Mouse (Mus musculus) liver, postnatal 0 days (tissue): ENCODE results near the gene 0610037L13Rik.

Experiments
- CTCF ChIP-seq: sonication (generic); IDR thresholded peaks from 2 replicates; pipeline ENCODE4 v1.5.1; 2016; ENCODE audit warnings: antibody characterized with exemption, low read depth
- EP300 ChIP-seq: IDR thresholded peaks from 2 replicates; pipeline ENCODE4 v1.6.1; 2016; ENCODE audit warnings: antibody characterized with exemption, low read depth, mild to moderate bottlenecking

GRCm38 (mm10) chr4:107850091-107850490 lies 39.5 kb upstream of the 0610037L13Rik start:
- TF ChIP-seq CTCF (no peak), EP300 (no peak)
